Mouse (Mus musculus) adrenal gland, postnatal 14 days (tissue): ENCODE results near the gene Phf1. TPM values are rescaled to one million over a fixed set of nuclear protein-coding genes. Genes with fewer than 3 reads are reported as not detected.

ENCODE experiments used
- DNase-seq: peaks from one replicate; pipeline ENCODE4 v3.0.0; 2021; ENCODE audit warnings: mixed read lengths
- total RNA-seq: library from RNA; stranded (reverse); gene quantifications from 2 replicates; pipeline ENCODE4 v1.2.3, GENCODE M21; 2021

Gene Phf1
- total RNA-seq, 1 experiment from 2014 or later = 19.9 TPM

DNA sequence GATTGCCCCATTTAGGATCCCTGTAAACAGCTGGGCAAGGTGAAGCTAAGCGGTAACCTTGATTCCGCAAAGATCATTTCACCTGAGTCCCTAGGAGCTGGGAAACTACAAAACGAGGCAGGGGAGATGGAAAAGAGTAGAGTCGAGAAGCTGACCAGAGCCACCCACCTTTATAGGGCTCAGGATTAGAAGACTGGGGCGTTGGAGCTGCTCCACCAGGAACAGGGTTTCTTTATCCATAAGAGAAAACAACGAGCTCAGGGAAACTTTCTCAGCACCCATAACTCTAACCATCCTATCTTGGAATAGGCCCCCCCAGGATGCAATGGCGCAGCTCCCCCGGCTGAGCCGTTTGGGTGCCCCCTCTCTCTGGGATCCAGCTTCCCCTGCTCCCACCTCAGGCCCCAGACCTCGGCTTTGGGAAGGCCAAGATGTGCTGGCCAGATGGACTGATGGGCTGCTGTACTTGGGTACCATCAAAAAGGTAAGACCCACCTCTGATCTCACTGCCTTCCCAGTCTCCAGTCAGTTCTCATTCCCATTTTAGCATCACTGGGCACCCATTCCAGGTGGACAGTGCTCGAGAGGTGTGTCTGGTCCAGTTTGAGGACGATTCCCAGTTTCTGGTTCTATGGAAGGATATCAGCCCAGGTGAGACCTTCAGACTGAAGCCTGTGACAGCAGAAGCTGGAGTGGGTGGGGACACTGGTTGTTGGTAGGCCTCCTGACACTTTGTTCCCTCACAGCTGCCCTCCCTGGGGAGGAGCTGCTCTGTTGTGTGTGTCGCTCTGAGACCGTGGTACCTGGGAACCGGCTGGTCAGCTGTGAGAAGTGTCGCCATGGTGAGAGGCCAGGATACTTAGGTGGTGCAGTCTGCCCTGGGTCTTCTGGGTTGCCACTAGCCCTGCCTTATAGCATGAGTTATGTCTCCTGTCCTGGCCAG, 1.3 kb downstream of the Phf1 start:
- no peak for DNase-seq

DNA sequence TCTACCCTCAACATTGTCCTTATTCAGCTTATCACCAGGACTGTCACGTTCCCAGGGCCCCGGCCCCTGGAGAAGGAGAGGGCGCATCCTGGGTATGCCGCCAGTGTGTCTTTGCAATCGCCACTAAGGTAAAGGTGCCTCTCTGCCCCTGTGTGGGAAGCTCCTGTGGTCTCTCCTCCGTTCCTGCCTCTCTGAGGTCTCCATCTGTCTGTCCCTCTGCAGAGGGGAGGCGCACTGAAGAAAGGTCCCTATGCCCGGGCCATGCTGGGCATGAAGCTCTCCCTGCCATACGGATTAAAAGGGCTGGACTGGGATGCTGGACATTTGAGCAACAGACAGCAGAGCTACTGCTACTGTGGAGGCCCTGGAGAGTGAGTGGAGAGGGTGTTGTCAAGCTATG, 2.2 kb downstream of the Phf1 start:
- no peak for DNase-seq

DNA sequence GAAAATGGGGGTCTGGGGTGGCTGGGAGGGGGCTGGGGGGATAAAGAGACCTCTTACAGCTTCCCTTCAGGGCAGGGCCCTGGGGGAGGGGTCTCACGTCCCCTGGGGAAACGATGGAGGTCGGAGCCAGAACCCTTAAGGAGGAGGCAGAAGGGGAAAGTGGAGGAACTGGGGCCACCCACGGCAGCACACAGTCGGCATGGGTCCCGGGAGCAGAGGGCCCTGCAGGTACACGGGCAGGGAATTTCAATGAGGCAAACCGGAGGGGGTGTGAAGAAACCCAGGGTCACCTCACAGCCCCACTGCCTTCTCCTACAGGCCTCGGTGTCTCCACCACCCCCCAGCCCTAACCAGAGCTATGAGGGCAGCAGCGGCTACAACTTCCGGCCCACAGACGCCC, 3.6 kb downstream of the Phf1 start:
- no peak for DNase-seq

DNA sequence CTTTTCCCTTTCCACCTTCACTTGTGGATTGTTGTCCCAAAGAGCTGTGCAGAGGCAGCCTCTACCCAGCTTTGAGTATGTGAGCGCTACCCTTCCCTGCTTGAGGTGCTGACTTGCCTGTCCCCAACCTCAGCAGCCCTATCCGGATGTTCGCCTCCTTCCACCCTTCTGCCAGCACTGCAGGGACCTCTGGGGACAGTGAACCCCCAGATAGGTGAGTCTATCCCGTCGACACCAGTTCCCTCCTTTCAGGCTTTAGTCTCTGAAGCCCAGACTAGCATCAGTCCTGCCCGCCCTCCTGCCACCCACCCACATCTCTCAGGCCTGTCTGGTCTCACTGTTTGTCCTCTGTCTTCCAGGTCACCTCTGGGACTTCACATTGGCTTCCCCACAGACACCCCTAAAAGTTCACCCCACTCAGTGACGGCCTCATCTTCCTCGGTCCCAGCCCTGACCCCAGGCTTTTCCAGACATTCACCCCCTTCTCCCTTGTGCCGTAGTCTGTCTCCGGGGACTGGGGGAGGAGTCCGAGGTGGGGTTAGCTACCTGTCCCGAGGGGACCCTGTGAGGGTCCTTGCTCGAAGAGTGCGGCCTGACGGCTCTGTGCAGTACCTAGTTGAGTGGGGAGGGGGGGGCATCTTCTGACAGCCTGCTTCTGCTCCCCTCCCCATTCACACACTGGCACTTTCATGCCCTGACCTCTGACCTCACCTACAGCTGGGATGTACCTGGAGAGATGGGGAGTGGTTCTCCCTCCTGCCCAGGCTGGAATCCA, 4.3 kb downstream of the Phf1 start:
- no peak for DNase-seq

DNA sequence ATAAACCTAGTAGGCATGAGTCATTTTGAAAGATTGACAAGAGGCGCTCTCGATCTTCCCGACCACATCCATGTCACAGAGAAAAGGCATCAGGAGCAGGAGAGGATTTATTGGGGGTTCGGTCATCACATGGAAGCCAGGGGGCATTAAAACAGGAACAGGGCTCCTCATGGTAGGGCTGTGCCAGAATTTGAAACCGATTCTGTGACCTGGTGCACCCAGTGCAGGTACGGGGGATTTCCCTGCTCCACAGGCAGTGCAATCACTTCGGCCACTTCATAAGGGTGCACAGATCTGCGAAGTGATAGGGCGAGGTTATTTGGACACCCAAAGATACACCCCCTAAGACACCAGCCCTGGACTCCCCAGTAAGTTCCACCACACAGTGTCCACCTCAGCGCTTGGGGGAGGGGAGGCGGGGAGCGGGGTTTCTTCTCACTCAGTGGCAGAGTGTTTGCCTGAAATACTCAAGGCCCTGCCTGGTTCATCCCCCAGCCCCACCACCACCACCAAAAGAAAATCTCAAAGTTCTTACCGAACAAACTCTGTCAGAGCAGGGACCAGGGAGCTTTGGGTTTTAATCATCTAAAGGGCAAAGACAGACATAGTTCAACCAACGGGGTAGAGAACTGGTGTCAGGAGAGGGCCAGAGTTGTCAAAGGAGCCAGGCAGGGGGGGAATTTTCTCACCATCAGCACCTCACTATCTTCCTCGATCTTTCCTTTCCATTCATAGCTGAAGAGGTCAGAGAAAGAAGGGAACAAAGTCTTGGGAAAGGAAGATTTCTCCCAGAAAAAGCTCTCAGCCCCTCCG, 5.2 kb downstream of the Phf1 start:
- no peak for DNase-seq

DNA sequence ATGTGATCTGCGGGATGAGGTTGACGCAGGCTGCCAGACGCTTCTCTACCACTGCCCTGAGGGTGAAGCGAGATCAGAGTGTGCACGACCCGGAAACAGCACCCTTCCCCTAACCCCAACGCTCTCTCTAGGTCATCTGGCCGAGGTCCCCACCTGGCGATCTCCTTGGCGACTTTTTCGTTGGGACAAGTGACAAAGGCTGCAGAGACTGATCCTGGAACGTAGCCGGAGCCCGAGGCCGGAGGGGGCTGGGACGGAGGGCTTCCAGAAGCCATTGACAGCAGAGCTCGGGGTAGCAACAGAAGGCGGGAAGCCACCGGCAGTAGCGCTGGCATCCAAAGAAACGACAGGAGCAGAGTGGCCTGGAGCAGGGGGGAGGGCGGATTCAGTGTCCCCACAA, 5.9 kb downstream of the Phf1 start:
- peak; percentile 48 for DNase-seq

DNA sequence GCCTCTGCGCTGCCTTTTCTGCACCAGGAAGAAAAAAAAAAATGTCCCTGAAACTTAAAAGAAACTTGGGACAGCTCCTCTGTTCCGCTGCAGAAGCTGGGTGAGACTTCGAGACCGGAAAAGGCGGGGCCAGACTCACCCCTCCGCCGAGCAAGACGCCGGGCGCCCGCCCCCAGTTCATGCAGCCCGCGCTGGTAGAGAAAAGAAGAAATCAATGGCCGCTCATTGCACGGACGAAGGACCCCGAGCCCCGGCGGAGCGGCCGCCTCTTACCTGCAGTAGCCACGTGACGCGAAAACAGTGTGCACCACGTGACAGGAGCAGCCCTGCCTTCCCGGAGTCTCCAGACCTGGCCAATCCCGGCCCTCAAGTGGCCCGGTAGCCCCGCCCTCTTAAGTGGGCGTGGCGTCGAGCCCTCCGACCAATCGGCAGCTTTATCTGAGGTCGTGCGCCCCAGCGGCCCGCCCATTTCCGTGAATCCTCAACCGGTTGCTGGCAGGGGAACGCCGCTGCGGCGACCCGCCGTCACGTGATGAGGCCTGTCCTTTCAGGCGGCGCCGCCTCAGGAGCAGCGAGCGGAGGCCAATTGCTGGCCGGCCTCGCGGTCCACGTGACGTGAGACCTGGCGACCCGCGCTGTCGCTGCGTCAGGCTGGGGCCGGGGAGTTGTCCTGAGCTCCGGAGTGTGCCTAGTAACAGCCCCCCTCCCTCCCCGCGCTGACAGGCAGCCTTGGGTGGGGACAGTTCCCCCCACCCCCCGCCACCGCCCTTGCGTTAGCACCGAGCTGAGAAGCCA, 6.5 kb downstream of the Phf1 start, which contains the start of gene Cuta:
Cuta (minus strand) TSS at position 392 of the 795 bp plus-strand sequence.
- DNase-seq = peak; percentile 99

DNA sequence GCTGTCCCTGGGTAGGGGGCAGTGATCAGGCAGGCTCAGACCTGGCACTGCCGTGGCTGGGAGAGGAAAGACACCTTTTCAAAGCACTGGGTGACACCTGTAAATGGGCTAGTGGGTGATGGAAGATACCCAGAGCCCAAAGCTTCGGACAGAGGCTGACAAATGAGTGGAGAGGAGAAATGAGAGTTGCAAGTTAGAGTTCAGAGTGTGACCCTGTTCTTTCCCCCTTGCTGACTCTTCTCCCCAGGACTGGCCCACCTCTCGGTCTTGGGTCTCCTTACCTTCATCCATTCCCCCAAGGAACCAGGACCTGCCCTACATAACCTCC, 7.1 kb downstream of the Phf1 start:
- no peak for DNase-seq

DNA sequence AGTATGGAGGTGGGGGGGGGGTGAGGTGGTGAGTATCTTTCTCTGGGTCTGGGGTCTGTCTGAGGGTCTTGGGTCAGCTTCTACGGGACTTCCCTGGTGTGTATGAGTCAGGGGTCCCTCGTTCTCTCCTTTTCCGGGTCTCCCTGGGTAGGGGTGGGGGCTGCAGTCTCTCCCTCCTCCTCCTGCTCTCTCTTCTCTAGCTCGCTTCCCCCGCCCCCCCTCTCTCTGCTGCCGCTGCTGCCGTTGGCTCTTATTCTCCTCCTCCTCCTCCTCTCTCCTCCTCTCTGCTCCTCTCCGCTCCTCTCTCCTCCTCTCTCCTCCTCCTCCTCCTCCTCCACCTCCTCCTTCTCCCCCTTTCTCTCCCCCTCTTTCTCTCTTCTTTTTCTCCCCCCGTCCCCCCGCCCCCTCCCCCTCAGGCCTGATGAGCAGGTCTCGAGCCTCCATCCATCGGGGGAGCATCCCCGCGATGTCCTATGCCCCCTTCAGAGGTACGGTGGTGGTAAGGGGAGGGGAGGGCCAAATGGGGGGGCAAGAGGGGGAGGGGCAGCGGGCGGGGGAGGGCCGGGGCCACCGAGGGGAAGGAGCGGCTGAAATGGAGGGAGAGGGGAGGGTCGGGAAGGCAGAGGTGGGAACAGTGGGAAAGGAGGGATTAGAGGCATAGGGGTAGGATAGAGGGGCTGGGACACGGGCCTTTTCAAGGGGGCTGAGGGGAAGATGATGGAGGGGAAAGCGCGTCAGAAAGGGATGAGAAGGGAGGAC, 8.4 kb downstream of the Phf1 start, which contains the start of gene Syngap1:
Syngap1 (plus strand) TSS at position 223 of the 759 bp plus-strand sequence.
- DNase-seq = peak; percentile 60

DNA sequence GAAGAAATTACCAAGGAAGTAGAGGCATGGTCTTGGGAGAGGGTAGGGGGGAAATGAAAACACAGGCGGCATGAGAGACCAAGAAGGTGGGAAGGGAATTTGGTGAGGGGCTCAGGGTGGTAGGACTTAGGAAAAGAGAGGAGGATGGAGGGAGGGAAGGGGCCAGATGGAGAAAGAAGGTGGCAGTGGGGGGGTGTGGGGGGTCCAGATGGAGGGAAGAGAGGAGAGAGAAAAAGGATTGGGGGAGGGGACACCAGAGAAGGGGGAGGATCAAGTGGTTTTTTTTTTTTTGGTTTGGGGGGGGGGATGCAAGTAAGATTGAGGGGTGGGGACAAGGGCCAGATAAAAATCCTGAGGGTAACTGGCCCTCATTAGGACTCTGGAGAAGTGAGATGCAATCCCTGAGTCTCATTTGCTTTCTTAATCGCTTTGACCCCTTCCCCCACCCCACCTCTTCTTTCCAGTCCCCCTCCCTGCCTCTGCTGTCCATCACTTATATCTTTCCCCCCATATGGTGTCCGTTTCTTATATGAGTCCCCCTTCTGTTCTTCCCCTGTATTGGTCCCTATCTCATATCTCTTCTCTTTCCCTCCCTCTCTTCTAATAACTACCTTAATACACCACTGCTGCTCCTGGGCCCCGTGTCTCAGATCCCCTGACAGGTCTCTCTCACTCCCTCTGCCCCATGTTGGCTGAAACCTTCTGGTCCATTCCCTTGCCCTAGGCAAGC, 9.2 kb downstream of the Phf1 start:
- no peak for DNase-seq

DNA sequence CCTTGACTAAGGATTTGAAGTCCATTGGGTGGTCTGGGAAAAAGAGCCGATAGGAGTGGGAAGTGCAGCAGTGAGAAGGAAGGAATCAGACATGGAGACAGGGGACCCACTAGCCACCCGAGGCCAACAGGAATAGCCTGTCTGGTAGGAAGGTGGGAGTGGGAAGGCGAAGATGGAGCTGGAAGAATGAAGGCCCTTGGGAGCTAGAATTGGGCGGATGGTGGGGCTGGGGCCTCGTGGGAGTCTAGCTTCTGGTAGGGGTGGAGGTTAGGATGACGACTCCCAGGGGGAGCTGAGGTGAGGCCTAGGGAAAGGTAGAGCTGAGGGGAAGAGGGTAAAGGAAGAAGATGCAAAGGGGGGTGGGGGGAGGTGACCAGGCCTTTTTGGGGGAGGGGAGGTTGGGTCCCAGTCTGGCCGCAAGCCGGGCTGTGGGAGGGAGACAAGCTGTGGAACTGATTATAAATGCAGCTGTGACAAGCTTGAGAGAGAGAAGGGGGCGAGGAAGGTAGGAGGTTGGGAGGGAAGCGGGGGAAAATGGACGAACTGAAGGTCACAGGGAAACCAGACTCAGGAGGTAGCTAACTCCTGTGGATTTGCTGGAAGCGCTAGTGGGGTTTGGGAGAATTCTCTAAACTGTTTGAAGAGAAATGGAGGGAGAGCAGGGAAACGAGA, 13.1 kb downstream of the Phf1 start:
- DNase-seq = no peak

DNA sequence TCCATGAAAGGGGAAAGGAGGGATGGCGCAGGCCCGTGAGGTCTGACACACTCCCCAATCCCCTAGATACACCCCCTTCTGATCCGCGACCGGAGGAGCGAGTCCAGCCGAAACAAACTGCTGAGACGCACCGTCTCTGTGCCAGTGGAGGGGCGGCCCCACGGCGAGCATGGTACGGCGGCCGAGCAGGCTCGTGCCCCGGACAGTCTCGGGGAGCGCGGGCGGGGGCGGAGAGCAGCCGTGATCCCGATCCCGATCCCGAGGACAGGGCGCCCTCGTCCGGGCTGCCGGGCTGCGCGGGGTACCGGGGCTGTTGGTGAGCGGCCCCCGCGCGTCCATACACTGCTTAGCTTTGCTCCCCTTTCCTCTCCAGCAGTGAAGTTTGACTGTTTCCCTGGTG, 13.7 kb downstream of the Phf1 start:
- peak; percentile 94 for DNase-seq

DNA sequence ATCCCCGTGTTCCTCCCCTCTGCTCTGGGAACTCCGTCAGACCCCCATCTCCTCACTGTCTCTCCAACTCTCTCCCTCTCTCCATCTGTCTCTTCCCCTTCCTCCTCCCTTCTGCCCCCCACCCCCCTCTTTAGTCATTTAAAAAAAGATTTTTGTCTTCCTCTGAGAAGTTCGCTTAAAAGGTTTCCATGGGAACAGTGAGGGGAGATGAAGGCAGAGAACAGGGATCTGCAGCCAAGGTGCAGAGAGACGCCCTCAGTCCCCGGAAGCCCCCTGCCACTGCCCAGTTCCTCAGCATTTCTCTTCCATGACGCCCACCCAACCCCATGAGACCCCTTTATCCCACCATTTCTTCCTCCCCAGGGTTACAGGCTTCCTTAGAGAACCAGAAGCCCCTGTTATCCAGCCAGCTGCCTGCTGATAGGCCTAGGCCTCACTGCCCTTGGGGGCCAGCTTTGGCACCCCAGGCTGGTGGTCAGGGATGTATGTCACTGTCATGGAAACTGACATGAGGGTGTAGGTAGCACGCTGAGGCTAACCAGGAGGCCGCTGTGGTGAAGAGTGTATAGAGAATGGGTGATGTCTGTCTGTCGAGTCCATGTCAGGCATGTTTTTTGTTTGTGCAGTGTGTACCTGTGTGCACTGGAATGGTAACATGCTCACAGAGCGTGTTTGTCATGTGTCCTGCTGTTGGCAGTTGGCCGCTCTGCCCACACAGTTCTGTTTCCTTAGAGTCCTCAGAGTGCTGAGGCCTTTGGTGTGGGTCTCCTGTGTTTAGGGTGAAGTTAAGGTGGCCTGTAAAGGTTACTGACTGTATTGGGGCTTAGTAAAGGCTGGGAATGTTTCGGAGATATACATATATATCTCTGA, 14.6 kb downstream of the Phf1 start:
- DNase-seq = no peak

DNA sequence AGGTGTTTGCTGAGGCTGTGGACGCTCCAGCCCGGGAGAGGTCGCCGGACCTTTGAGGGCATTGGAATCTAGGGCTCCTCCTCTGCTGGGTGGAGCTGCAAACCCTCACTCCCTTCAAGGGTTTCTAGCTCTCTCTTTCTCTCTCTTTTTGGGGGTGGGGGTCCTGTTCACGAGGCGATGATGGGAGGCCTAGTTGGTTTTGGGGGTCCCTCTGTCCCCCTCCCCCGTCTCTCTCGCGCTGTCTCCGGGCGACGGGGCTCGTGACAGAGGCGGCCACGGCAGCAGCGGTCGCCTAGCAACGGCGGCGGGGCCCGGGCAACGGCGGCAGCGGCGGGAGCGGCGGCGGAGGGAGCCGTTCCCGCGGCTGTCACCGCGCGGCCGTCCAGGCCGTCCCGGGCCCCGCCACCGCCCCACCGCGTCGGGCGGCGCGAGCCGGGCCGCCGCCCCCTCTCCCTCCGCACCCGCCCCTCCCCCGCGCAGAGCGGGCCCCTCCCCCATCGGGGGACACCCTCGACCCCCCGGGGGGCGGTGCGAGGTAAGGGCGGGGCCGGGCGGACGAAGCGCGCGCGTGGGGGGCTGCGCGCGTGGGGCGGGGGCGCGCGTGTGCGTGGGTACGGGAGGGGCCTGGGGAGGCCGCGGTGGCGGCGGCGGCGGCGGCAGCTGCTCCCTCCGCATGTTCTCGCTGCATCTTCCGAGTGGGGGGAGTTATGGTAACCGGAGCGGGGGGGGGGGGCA, 15.6 kb downstream of the Phf1 start:
- DNase-seq = peak; percentile 80

DNA sequence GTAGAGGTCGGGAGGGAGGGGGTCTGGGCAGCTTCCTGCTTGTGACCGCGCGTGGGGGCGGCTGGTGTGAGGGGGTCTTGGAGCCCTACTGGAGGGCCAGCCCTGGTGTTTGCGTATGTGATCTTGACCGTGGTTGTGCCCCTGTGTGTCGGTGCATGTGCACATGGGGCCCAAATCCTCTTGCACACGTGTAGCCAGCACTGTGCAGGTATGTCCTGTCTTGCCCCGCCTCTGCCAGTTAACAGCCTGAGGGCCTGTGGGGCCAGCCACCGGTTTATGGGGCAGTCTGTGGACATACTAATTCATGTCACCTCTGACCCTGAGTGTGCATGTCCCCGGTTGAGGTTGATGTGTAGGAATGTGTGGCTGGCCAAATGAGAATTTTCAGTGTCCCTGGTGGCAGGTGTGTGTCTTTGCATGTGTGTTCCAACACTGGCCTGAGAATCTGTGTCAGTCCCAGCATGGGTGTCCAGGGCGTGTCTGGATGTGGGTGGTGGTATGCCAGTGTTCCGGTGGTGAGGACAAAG, 16.3 kb downstream of the Phf1 start:
- no peak for DNase-seq

DNA sequence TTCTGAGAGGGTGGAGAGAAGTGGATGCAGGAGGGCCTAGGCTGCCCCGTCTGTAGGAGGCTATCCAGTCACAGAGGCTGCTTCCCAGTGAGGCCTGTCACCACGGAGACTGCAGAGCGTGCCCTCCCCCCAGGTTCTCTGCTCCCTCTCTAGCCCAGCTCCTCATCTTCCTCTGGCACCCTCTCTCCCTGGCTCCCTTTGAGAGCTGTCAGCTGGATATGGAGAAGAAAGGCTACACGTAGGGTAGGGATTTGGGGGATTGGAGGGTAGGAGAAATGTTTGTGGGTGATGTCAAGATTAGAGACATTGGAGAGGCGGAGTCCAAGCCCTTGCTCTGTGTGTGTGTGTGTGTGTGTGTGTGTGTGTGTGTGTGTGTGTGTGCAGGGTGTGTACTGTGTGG, 17.0 kb downstream of the Phf1 start:
- DNase-seq = no peak

DNA sequence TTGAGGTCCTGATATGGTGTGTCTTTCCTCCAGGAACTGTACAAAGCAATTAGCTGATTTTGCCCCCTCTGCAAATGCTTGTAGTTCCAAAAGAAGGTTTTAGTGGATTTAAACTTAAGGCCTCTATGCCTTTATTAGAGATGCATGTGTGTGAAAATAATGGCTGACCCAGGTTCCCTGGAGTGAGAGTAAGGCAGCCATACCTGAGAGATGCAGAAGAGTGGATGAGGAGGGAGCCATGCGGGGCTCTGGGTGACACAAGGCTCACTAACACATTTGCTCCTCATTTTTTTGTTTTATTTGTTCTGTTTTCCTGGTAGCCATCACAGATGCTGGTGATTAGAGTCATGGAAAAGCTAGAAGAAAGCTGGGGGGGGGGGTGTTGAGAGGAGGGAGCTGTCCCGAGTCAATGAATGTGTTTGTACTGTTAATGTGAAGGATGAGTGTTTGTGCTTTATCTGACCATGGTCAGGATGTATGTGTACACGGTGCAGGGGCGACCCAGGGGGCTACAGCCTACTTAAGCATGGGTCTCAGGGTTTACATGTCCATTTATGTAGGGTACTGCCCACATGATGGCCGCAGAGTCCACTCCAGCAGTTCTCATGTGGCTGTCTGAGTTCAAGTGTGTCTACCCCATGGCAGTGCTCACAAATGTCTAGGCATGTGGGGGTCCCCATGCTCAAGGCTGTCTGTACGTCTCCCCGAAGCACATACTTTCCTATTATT, 17.9 kb downstream of the Phf1 start:
- DNase-seq = no peak
